Mouse (Mus musculus): Measurements from ENCODE around the gene Ubl3.

Ubl3 gene

GRCm38 (mm10) chr5:148564073-148564472 lies 11.5 kb upstream of the Ubl3 start:
- in situ Hi-C loops (cut with MboI; ENCODE audit: unreplicated experiment in 2 of 2), result loop anchor here (25.0 kb wide), 2 partner anchors 1502 to 1877 kb away; no protein-coding TSS in a partner anchor

- in situ Hi-C loops (cut with MboI; ENCODE audit: unreplicated experiment in 2 of 2), result loop anchor here (25.0 kb wide), 2 partner anchors 1501 to 1876 kb away; no protein-coding TSS in a partner anchor
Measured at GRCm38 (mm10) chr5:148563281-148563680, 10.7 kb upstream of the Ubl3 start.

GRCm38 (mm10) chr5:148562235-148562634 lies 9.6 kb upstream of the Ubl3 start:
- in situ Hi-C loops (cut with MboI; ENCODE audit: unreplicated experiment in 2 of 2), result loop anchor here (25.0 kb wide), 2 partner anchors 1500 to 1875 kb away; no protein-coding TSS in a partner anchor

- in situ Hi-C loops (cut with MboI; ENCODE audit: unreplicated experiment in 2 of 2), result loop anchor here (10.0 to 25.0 kb wide), 3 partner anchors 1215 to 1872 kb away; no protein-coding TSS in a partner anchor
Measured at GRCm38 (mm10) chr5:148559261-148559958, 6.8 kb upstream of the Ubl3 start.

GRCm38 (mm10) chr5:148558472-148558871 lies 5.9 kb upstream of the Ubl3 start:
- in situ Hi-C loops (cut with MboI; ENCODE audit: unreplicated experiment in 2 of 2), result loop anchor here (10.0 to 25.0 kb wide), 3 partner anchors 1214 to 1871 kb away; no protein-coding TSS in a partner anchor

- in situ Hi-C loops (cut with MboI; ENCODE audit: unreplicated experiment in 2 of 2), result loop anchor here (10.0 to 25.0 kb wide), 3 partner anchors 1212 to 1869 kb away; no protein-coding TSS in a partner anchor
Measured at GRCm38 (mm10) chr5:148556509-148556908, 3.9 kb upstream of the Ubl3 start.

- in situ Hi-C loops (cut with MboI; ENCODE audit: unreplicated experiment in 2 of 2), result loop anchor here (10.0 to 25.0 kb wide), 3 partner anchors 1210 to 1868 kb away; no protein-coding TSS in a partner anchor
Measured at GRCm38 (mm10) chr5:148555156-148555555, 2.6 kb upstream of the Ubl3 start.

GRCm38 (mm10) chr5:148554701-148555100 lies 2.1 kb upstream of the Ubl3 start:
- in situ Hi-C loops (cut with MboI; ENCODE audit: unreplicated experiment in 2 of 2), result loop anchor here (5.0 to 25.0 kb wide), 4 partner anchors 38 to 1867 kb away; no protein-coding TSS in a partner anchor

- in situ Hi-C loops (cut with MboI; ENCODE audit: unreplicated experiment in 2 of 2), result loop anchor here (5.0 to 25.0 kb wide), 4 partner anchors 38 to 1867 kb away; no protein-coding TSS in a partner anchor
Measured at GRCm38 (mm10) chr5:148554242-148554641, 1.7 kb upstream of the Ubl3 start.

- in situ Hi-C loops (cut with MboI; ENCODE audit: unreplicated experiment in 2 of 2), result loop anchor here (5.0 to 25.0 kb wide), 4 partner anchors 39 to 1866 kb away; no protein-coding TSS in a partner anchor
Measured at GRCm38 (mm10) chr5:148553723-148554122, 1.1 kb upstream of the Ubl3 start.

- in situ Hi-C loops (cut with MboI; ENCODE audit: unreplicated experiment in 2 of 2), result loop anchor here (5.0 to 25.0 kb wide), 4 partner anchors 41 to 1864 kb away; no protein-coding TSS in a partner anchor
Measured at GRCm38 (mm10) chr5:148551764-148552136, 839 bp downstream of the Ubl3 start.

- in situ Hi-C loops (cut with MboI; ENCODE audit: unreplicated experiment in 2 of 2), result loop anchor here (5.0 to 25.0 kb wide), 4 partner anchors 41 to 1864 kb away; no protein-coding TSS in a partner anchor
Measured at GRCm38 (mm10) chr5:148550821-148551763, 1.5 kb downstream of the Ubl3 start.

- in situ Hi-C loops (cut with MboI; ENCODE audit: unreplicated experiment in 2 of 2), result loop anchor here (5.0 to 25.0 kb wide), 4 partner anchors 42 to 1863 kb away; no protein-coding TSS in a partner anchor
Measured at GRCm38 (mm10) chr5:148550393-148550792, 2.2 kb downstream of the Ubl3 start.

- in situ Hi-C loops (cut with MboI; ENCODE audit: unreplicated experiment in 2 of 2), result loop anchor here (5.0 to 10.0 kb wide), 3 partner anchors 95 to 243 kb away; no protein-coding TSS in a partner anchor
Measured at GRCm38 (mm10) chr5:148549307-148549706, 3.3 kb downstream of the Ubl3 start.

GRCm38 (mm10) chr5:148548568-148548967 lies 4.0 kb downstream of the Ubl3 start:
- in situ Hi-C loops (cut with MboI; ENCODE audit: unreplicated experiment in 2 of 2), result loop anchor here (5.0 to 10.0 kb wide), 3 partner anchors 96 to 244 kb away; no protein-coding TSS in a partner anchor

- in situ Hi-C loops (cut with MboI; ENCODE audit: unreplicated experiment in 2 of 2), result loop anchor here (5.0 to 10.0 kb wide), 3 partner anchors 97 to 244 kb away; no protein-coding TSS in a partner anchor
Measured at GRCm38 (mm10) chr5:148547870-148548456, 4.6 kb downstream of the Ubl3 start.

- in situ Hi-C loops (cut with MboI; ENCODE audit: unreplicated experiment in 2 of 2), result loop anchor here (5.0 to 10.0 kb wide), 3 partner anchors 98 to 245 kb away; no protein-coding TSS in a partner anchor
Measured at GRCm38 (mm10) chr5:148546970-148547369, 5.6 kb downstream of the Ubl3 start.

GRCm38 (mm10) chr5:148544733-148545132 lies 7.9 kb downstream of the Ubl3 start:
- in situ Hi-C loops (cut with MboI; ENCODE audit: unreplicated experiment in 2 of 2), result loop anchor here (5.0 to 10.0 kb wide), 3 partner anchors 100 to 248 kb away; no protein-coding TSS in a partner anchor

- in situ Hi-C loops (cut with MboI; ENCODE audit: unreplicated experiment in 2 of 2), result loop anchor here in 1 of 2 experiments (10.0 kb wide), 1 partner anchor 103 kb away; no protein-coding TSS in a partner anchor
Measured at GRCm38 (mm10) chr5:148542196-148542595, 10.4 kb downstream of the Ubl3 start.

Data from v-Abl transformed pro-B cells (cell line).